In genomic region chr11:117350462-117351222, GRCm38 (mm10) we compare ENCODE assay signal across 10 mouse cellular contexts.
DNase-seq lines count a peak whose midpoint lies in the region; ATAC-seq and TF ChIP-seq lines count a peak whose summit lies in the region.
"Had no signal": no experiment of that assay in that cellular context is flagged by ENCODE, and none has a peak within 500 bp of the region (broad histone marks: within the 10 kb centered on the region; RNA-seq: fewer than 3 reads in every experiment).

No protein-coding gene starts in this region.

- no peak for TF ChIP-seq EP300 in liver, postnatal 0 days (IDR thresholded peaks at IDR 0.05; ENCODE audit: low read depth)

- 93% methylated on average over 11 of the region's 11 CpGs for WGBS in forebrain, embryonic 14.5 days
- 92% methylated on average over 11 of the region's 11 CpGs for WGBS in forebrain, postnatal 0 days
- WGBS in lung, embryonic 15.5 days = 75% methylated on average over 11 of the region's 11 CpGs
- WGBS in lung, adult 2 months = 78% methylated on average over 11 of the region's 11 CpGs
- WGBS in liver, postnatal 0 days (ENCODE audit: insufficient replicate concordance) = 59% methylated on average over 11 of the region's 11 CpGs

- TF ChIP-seq CTCF in forebrain, postnatal 0 days (IDR thresholded peaks at IDR 0.05; ENCODE audit: low read depth) = no peak
- no peak for TF ChIP-seq CTCF in lung, adult 2 months (IDR thresholded peaks at IDR 0.05; ENCODE audit: insufficient read depth, low read length)
- TF ChIP-seq CTCF in embryonic fibroblast, embryonic 13.5 days (IDR thresholded peaks at IDR 0.05; ENCODE audit: borderline replicate concordance, insufficient read depth, low read length) = no peak
- no peak for TF ChIP-seq CTCF in liver, postnatal 0 days (IDR thresholded peaks at IDR 0.05; ENCODE audit: low read depth)

- no peak overlapping the region for H3K4me3 ChIP-seq in forebrain, embryonic 14.5 days (ENCODE audit: low read depth, low read length)
- no peak overlapping the region for H3K4me3 ChIP-seq in forebrain, postnatal 0 days (ENCODE audit: low read depth, low read length)
- H3K4me3 ChIP-seq in lung, embryonic 15.5 days = no peak overlapping the region
- no peak overlapping the region for H3K4me3 ChIP-seq in lung, adult 2 months (replicated peaks; ENCODE audit: extremely low read depth, low read depth, low read length)
- H3K4me3 ChIP-seq in embryonic fibroblast, embryonic 13.5 days (ENCODE audit: insufficient read depth, low read length) = no peak overlapping the region
- no peak overlapping the region for H3K4me3 ChIP-seq in liver, postnatal 0 days (ENCODE audit: low read depth, low read length)

- H3K36me3 ChIP-seq in forebrain, embryonic 14.5 days (ENCODE audit: control insufficient read depth, insufficient read depth, low read length) = peaks cover 46% of the 10 kb centered on the region
- H3K36me3 ChIP-seq in forebrain, postnatal 0 days (ENCODE audit: insufficient read depth) = peaks cover 43% of the 10 kb centered on the region
- H3K36me3 ChIP-seq in lung, embryonic 15.5 days = peaks cover 45% of the 10 kb centered on the region
- H3K36me3 ChIP-seq in liver, postnatal 0 days (replicated peaks; ENCODE audit: insufficient read depth, low read length) = peaks cover 46% of the 10 kb centered on the region

- no peaks in the 10 kb centered on the region for H3K9me3 ChIP-seq in forebrain, embryonic 14.5 days (replicated peaks; ENCODE audit: control insufficient read depth, low read length)
- H3K9me3 ChIP-seq in forebrain, postnatal 0 days (ENCODE audit: low read length) = no peaks in the 10 kb centered on the region
- no peaks in the 10 kb centered on the region for H3K9me3 ChIP-seq in lung, embryonic 15.5 days
- no peaks in the 10 kb centered on the region for H3K9me3 ChIP-seq in liver, postnatal 0 days (ENCODE audit: low read length)

- no peak overlapping the region for H3K9ac ChIP-seq in forebrain, embryonic 14.5 days (ENCODE audit: low read length)
- no peak overlapping the region for H3K9ac ChIP-seq in forebrain, postnatal 0 days
- no peak overlapping the region for H3K9ac ChIP-seq in lung, embryonic 15.5 days
- no peak overlapping the region for H3K9ac ChIP-seq in liver, postnatal 0 days (replicated peaks)

- no peak for TF ChIP-seq POLR2A in lung, adult 2 months (IDR thresholded peaks at IDR 0.05; ENCODE audit: borderline replicate concordance, extremely low read depth, low read depth, low read length)
- no peak for TF ChIP-seq POLR2A in embryonic fibroblast, embryonic 13.5 days (IDR thresholded peaks at IDR 0.05; ENCODE audit: low read depth, low read length)

- 0 out of 2 replicates have a peak overlapping the region, but pooled peaks have one; percentile 9 for H3K27ac ChIP-seq in forebrain, embryonic 14.5 days (ENCODE audit: low read depth, low read length)
- no peak overlapping the region for H3K27ac ChIP-seq in forebrain, postnatal 0 days (ENCODE audit: low read depth, low read length)
- 0 out of 2 replicates have a peak overlapping the region, but pooled peaks have one; percentile 42 for H3K27ac ChIP-seq in lung, embryonic 15.5 days
- H3K27ac ChIP-seq in embryonic fibroblast, embryonic 13.5 days (ENCODE audit: insufficient read depth, low read length) = peak overlapping the region; percentile 50; the same call in 1 of the 2 replicates
- peak overlapping the region; percentile 82 for H3K27ac ChIP-seq in liver, postnatal 0 days (ENCODE audit: low read depth)

- peaks cover 38% of the 10 kb centered on the region for H3K4me1 ChIP-seq in forebrain, embryonic 14.5 days (ENCODE audit: control insufficient read depth, insufficient read depth, low read length)
- H3K4me1 ChIP-seq in forebrain, postnatal 0 days (ENCODE audit: insufficient read depth) = peaks cover 17% of the 10 kb centered on the region
- H3K4me1 ChIP-seq in lung, embryonic 15.5 days = peaks cover 50% of the 10 kb centered on the region
- peaks cover 9% of the 10 kb centered on the region for H3K4me1 ChIP-seq in lung, adult 2 months (ENCODE audit: control insufficient read depth, insufficient read depth, low read length)
- H3K4me1 ChIP-seq in embryonic fibroblast, embryonic 13.5 days (ENCODE audit: control insufficient read depth, insufficient read depth, low read length) = peaks cover 25% of the 10 kb centered on the region
- peaks cover 42% of the 10 kb centered on the region for H3K4me1 ChIP-seq in liver, postnatal 0 days (ENCODE audit: insufficient read depth)

- no peak overlapping the region for H3K4me2 ChIP-seq in forebrain, embryonic 14.5 days (ENCODE audit: low read length)
- no peak overlapping the region for H3K4me2 ChIP-seq in forebrain, postnatal 0 days (ENCODE audit: low read depth)
- no peak overlapping the region for H3K4me2 ChIP-seq in lung, embryonic 15.5 days
- no peak overlapping the region for H3K4me2 ChIP-seq in liver, postnatal 0 days (ENCODE audit: low read depth, low read length)

- no peak for ATAC-seq in forebrain, embryonic 14.5 days
- ATAC-seq in forebrain, postnatal 0 days = no peak
- no peak for ATAC-seq in lung, embryonic 15.5 days (ENCODE audit: borderline replicate concordance, extremely low read depth, low FRiP score, low TSS enrichment)
- ATAC-seq in liver, postnatal 0 days = no peak

- DNase-seq in forebrain, embryonic 14.5 days (ENCODE audit: low spot score) = no peak
- no peak for DNase-seq in forebrain, postnatal 0 days
- no peak for DNase-seq in lung, adult 2 months
- no peak for DNase-seq in liver, postnatal 0 days
- no peak for DNase-seq in MN1 (ENCODE audit: low spot score)
- DNase-seq in ovary, postnatal 36 days (ENCODE audit: low spot score) = no peak
- DNase-seq: cerebellum, adult 2 months; layer of hippocampus, postnatal 36 days had no signal

- no peaks in the 10 kb centered on the region for H3K27me3 ChIP-seq in forebrain, embryonic 14.5 days (replicated peaks; ENCODE audit: control insufficient read depth, insufficient read depth, low read length)
- no peaks in the 10 kb centered on the region for H3K27me3 ChIP-seq in forebrain, postnatal 0 days (ENCODE audit: insufficient read depth, low read length)
- no peaks in the 10 kb centered on the region for H3K27me3 ChIP-seq in lung, embryonic 15.5 days
- H3K27me3 ChIP-seq in liver, postnatal 0 days (ENCODE audit: insufficient read depth, low read length) = no peaks in the 10 kb centered on the region
